Mouse (Mus musculus) common myeloid progenitor, adult 5-6 weeks (primary cell): ENCODE results near the gene Tmem181a. TPM values are rescaled to one million over a fixed set of nuclear protein-coding genes. Genes with fewer than 3 reads are reported as not detected.
A peak's percentile ranks its signal among the peaks of the same experiment; 100 is the strongest.
"Not testable (repeated sequence)": the region's sequence is repeated elsewhere in the genome, so short reads cannot be mapped to it uniquely, and the experiment has no call there.

Source experiments
- ATAC-seq: replicated peaks from 2 replicates; pipeline ENCODE4 v1.8.0; 2016; ENCODE audit warnings: low read depth, mild to moderate bottlenecking, moderate TSS enrichment, inconsistent platforms; ENCODE audit not compliant: poor library complexity, severe bottlenecking
- total RNA-seq: library from RNA; stranded (forward); fragments of 200-1000, 187-1606 nt; gene quantifications from 2 replicates; pipeline ENCODE4 v1.2.3, GENCODE M21; 2017

Gene Tmem181a
- total RNA-seq, result 7.0 and 8.4 TPM in 2 replicates

DNA sequence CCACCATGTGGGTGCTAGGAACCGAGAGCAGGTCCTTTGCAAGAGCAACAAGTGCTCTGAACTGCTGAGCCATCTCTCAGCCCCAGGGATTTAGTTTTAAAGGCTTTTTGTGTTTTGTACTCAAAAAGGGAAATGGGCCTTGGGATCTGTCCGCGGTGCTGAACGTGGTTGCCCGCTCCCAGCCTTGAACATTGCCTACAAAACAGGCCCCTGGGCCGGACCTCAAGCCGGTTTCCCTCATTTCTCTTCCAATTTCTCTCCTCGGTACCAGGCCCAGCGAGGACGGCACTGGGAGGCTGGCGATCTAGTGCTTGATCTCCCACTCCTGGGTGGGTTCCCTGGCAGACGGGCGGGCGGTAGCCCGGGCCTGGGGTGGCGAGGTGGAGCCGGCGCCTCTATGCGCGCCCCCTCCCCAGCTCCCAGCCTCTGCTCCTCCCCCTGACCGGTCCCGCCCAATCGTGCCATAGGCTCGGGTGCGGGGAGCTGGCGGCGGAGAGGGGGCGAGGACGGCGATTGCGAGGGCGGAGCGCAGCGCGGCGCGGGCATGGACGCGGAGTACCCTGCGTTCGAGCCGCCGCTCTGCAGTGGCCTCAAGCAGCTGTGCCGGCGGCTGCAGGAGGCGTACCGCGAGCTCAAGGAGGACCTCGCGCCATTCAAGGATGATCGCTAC lies at the start of gene Tmem181a:
Gene Tmem181a (plus strand): TSS at position 461 of the 670 bp plus-strand sequence.
- ATAC-seq, result peak; percentile 84

DNA sequence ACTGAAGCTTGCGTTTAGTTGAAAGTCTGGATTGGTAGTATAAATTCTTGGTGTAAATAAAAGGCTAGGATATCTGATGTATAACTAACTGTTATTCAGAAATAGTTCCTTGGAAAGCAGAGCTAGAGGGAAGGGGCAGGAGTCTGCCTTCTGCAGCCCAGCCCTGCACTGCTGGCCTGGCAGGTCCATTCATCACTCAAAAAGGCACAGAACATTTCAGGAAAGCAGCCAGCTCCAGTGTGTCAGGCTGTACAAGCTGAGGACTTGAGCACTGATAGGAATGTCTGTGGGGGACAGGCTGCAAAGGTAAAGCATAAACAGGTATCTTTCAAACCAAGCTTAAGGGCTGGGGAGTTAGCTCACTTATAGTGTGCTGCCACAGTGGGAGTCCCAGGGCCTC lies 44.9 kb upstream of the Tmem181a start:
- no peak for ATAC-seq

DNA sequence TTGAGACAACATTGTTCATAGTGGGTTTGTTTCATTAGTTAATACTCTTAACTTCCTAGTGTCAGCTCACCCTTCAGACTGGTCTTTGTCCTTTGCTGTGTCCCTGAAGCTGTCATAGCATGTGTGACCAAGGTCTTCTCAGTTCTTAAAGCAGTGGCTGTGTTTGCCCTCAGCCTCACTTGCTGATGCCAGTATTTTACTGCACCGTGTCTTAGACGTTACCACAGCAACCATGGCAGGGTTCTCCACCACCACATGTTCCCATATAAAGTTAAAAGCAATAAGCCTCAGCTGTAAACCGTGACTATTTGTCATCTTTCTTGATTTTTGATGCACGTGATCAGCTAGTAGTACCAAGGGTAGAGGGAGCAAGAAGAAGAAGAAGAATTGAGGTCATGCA lies 41.0 kb upstream of the Tmem181a start:
- no peak for ATAC-seq

DNA sequence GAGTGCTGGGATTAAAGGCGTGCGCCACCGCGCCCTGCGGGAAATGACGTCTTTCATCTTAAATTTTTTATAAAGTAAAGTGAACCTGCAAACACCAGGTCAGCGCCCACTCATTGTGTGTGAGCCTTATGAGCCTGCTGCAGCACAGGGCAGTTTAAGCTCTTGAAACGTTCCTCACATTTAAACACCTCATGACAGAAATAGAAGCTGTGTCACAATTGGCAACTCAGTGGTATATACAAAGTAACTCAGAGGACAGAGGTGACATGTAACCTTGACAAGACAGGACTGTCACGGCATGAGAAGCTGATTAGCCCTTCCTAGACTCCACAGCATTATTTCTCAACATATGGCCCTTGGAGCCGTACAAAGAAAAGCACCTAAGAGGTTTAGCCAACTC lies 40.1 kb upstream of the Tmem181a start:
- no peak for ATAC-seq

DNA sequence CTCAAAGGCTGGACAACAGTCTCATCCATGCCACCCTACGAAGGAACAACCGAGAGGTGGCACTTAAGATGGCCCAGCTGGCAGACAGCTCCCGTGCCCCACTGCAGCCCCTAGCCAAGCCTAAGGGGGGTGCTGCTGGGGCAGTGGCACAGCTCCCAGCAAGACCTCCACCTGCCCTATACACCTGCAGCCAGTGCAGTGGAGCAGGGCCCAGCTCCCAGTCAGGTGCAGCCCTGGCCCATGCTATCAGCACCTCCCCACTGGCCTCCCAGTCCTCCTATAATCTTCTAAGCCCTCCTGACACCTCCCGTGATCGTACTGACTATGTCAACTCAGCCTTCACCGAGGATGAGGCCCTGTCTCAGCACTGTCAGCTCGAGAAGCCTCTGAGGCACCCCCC lies 24.0 kb upstream of the Tmem181a start:
- ATAC-seq, result not testable (repeated sequence)

DNA sequence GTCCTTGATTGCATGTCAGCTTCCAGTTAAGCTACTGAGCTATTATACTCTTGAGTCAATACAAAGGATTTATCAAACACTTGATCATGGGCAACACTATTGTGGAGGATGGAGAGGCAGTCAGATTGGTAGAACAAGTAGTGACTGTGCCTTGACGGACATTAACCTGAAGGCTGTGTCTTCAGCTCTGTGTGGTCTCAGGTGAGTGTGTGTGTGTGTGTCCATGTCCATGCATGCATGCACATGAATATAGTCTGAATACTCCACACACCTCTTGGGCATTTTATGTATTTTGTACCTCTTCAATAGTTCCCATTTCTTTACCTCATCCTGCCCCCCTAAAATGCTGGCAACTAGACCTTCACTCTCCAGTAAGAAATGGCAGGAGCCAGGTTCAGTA lies 5.4 kb upstream of the Tmem181a start:
- ATAC-seq, result not testable (repeated sequence)

DNA sequence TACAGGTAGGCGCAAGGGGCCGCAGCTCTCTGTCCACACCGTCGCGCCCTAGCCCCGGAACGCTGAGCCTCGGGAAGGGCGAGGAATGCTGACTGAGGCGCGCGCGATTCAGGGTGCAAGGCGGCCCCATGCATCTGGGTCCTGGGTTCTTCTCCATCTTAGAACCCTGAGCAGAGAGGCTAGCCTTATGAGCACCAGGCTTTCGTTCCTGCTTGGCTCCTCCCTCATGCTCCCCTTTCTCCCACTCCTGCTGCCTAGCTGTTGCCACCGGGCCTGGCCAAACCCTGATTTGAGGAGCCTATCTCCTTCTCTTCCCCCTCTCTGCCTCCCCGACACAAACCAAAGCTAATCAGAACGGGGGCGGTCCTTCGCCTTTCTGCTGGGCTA lies 403 bp downstream of the Tmem181a start:
- ATAC-seq, result not testable (repeated sequence)

DNA sequence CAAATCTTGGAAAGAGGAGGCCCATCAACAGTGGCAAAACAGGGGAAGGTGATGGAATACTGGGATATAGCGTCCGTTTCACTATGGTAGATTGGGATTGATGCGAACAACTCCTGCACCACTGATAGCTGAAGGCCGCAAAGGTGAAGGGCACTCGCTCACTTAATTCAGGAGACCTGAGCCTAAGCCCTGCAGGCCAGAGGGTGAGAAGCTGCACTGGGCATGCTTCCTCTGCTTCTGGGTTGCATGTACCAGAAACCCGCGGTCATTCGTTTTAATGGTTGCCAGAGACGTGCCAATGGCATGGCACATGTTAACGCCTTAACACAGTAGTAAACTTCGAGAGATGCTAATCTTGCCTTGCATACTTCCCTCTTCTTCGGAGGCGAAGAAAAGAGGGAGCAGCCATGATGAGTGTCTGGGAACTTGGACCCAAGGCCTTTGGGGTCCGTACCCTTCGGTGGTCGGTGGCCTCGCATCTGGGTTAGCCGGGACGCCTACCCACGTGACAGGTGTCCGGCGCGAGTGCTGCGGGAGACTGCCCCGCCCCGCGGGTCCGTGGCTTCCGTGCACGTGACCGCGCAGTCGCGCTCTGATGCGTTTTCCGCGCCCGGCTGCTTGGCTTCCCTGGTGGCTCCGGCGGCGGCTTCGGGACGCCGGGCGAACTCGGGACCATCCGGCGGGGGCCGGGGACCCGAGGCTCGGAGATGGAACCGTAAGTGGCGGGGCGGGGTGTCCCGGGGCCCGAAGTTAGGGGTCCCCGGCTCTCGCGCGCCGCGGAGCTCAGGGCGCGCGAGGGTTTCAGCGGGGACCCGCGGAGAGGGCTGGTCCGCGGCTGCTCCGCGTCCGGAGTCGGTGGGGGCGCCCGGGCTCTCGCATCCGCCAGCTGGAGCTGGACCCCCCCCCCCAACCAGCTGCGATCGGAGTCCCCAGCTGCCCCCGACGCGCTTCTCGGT lies 13.5 kb downstream of the Tmem181a start:
- peak; percentile 57 for ATAC-seq

DNA sequence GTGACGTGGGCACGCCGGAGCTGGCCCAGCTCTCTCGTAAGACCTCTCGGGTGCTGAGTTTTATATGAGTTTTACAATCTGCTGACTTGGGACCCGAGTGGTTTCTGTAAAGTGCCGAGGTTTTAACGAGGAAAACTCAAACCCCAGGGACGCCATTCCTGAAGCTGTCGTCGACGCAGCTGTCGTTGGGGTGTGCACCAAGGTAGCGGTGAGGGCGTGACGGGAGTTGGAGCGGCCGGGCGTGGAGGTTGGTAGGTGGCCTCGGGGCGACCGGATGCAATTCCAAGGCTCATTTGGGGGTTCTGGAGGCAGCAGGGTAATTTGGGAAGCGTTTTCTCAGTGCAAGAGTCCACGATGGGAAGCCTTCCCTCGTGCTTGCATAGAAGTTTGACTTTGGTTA lies 14.2 kb downstream of the Tmem181a start:
- not testable (repeated sequence) for ATAC-seq

DNA sequence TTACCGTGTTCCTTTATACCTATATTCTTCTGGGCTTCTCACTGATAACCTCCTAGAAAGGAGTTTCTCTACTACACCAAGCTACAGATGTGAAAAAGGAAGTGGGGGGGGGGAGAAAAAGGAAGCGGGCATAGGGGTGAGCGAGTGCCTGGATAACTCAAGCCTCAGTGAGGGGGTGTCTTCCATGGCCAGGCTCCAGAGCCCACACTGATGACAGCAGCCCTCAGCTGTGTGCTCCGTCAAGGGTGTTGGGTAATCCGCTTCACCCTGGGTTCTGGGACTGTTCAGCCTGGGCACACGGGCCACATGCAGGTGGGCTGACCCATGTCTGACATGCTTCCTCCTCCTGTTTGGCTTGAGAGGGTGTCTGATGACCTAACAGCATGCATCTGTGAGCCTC lies 15.3 kb downstream of the Tmem181a start:
- peak; percentile 77 for ATAC-seq

DNA sequence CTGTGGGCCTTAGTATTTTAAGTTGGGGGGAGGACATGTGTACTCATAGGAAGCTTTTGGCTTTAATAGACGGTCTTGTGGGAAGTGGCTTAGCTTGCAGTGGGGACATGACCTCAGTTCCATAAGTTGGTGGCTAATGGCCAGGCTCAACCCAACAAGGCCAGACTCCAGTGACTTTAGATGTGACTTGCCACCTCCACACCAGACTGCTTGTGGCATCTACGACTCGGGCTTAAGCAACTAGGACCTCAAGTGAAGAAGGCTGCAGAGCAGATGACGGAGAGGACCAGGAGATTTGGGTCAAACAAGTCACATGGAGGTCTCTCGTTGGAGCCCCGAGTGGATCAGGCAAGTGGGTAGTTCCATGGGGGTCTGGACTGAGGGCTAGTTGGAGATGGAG lies 18.0 kb downstream of the Tmem181a start:
- not testable (repeated sequence) for ATAC-seq

DNA sequence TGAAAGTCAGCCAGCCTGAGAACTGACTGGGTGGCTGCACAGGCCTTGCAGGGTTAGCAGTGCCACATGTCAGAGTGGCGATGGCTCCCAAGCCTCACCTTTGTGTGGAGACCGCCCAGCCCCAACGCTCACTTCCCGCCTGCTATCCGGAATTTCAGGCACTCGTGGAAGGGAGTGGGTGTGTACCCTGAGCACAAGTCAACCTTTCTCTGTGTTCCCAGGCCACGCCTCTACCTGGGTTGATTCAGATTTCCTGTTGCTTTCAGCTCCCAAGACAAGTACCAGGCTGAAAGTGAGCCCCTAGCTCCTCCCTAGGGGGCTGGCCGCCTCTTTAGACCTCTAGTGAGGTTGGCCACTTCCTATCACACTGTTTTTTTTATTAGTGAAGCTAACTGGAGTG lies 22.5 kb downstream of the Tmem181a start:
- peak; percentile 53 for ATAC-seq

DNA sequence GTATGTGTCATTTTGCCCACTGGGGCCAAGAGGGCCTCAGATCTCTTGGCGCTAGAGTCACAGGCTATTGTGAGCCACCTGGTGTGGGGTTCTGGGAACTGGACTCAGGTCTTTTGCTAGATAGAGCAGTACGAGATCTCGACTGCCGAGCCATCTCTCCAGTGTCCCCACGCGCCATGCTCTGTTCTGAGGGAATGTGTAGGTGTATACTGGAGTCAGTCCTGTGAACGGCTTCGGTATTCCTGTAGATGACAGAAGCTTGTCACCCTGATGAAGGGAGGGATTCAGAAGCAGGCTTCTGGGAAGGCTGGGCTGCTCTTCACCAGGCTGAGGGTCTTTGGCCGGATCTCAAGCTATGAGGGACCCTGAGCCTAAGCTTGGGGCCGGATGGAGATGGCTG lies 23.1 kb downstream of the Tmem181a start:
- not testable (repeated sequence) for ATAC-seq

DNA sequence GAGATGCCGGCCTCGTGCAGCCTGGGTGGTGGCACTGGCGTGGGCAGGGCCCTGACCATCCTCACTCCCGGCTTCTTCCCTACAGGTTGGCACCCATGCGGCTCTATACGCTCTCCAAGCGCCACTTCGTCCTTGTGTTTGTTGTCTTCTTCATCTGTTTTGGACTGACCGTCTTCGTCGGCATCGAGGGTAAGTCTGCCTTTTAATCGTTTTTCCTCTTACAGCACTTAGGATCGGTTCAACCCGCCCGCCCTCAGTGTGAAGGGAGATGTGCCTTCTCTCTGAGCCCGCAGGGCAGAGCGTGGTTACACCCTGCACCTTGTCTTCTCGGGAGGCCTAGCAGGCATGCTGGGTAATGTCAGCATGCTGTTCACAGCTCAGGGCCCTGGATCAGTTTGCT lies 23.9 kb downstream of the Tmem181a start:
- ATAC-seq, result not testable (repeated sequence)

DNA sequence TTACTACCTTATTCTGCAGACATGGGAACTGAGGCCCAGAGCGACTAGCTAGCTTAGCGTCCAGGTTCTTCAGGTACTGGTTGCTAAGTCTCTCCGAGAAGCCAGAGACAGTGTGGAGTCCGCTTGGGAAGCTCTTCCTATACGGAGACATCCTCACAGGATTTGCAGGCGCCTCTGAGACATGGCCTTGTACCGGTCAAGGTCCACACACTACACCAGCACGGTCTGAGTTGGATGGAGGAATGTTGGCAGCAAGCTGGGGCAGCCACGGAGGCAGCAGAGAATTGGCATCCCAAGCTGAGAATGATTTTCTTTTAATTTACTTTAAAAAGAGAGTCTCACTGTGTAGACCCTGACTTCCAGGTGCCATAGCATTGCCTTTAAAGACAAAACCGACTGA lies 26.5 kb downstream of the Tmem181a start:
- not testable (repeated sequence) for ATAC-seq

DNA sequence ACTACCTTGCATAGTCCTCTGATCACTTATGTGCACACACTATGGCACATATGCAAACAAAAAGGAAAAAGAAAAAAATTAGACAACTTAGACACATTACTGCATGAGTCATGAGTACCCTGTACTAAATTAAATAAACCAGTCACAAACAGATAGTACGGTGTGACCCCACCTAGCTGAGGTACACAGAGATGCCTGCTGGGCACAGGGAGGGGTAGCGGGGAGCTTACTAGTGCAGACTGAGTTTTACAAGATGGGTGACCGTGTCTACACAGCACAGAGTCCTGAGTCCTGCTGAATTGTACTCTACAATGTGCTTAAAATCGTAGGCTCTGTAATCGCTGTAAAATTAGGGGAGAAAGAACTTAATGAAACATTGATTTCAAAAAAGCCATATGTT lies 29.5 kb downstream of the Tmem181a start:
- ATAC-seq, result not testable (repeated sequence)

DNA sequence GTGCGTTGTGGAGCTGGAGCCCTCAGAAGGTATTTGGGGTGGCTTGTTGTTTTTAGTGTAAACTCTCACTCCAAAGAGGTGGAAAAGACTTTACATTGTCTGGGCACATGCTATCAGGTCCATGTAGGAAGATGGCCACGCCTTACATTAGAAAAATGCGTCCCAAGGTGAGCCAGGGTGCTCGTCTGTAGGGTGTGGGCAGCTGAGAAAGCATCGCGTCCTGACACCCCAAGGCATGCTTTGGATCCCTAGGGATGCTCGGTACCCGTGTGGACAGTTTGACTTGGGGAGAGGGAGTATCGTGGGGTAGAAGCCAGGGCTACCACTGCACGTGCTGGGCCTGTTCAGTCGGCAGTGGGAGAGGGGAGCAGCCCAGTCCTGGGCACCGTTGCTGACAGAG lies 32.4 kb downstream of the Tmem181a start:
- not testable (repeated sequence) for ATAC-seq

DNA sequence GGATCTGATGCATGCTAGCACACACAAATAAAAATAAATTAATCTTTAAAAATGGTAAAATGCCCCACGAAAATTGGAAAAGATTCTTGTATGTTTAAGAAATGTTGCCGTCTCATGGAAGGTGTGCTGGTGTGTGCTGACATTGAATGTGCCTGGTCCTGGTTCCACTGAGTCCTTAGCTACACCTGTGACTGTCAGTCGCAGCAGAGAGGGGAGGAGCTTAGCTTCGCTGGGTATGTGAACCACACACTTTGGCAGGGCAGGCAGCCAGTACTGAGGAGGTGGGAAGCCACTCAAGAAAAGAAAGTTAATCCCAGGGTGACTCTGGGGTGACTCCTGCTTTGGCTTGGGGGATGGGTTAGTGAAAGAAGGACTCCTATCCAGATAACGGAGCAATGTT lies 37.2 kb downstream of the Tmem181a start:
- not testable (repeated sequence) for ATAC-seq

DNA sequence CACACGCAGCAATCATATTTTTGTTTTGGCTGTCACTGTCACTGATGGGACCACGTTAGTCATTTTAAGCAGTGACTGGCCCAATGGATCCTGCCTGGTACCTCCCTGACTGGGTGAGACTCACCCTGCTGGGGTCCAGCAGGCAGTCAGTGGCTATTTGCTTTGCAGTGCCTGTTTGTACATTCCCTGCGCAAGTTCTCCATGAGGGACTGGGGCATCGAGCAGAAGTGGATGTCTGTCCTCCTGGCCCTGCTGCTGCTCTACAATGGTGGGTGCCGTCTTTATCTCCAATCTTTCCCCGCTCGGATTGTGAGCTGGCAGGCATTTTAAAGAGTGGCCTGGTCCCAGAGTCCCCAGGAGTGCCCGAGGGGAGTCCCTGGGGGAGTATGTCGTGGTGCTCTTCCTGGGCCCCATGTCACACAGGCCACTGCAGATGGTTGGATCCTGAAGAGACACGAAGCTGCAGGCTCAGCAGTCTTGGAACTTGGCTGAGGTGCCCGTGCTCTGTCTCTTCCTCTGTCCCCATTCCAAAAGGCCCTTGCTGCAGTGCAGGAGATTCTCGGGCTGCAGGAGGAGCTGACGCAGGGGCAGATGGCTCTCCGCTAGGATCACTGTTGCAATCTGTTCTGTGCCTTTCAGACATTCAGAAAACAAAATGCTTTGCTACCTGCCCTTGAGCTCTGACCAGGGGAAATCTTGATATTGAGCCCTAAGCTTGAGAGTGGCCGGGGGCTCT lies 40.6 kb downstream of the Tmem181a start:
- ATAC-seq, result not testable (repeated sequence)

DNA sequence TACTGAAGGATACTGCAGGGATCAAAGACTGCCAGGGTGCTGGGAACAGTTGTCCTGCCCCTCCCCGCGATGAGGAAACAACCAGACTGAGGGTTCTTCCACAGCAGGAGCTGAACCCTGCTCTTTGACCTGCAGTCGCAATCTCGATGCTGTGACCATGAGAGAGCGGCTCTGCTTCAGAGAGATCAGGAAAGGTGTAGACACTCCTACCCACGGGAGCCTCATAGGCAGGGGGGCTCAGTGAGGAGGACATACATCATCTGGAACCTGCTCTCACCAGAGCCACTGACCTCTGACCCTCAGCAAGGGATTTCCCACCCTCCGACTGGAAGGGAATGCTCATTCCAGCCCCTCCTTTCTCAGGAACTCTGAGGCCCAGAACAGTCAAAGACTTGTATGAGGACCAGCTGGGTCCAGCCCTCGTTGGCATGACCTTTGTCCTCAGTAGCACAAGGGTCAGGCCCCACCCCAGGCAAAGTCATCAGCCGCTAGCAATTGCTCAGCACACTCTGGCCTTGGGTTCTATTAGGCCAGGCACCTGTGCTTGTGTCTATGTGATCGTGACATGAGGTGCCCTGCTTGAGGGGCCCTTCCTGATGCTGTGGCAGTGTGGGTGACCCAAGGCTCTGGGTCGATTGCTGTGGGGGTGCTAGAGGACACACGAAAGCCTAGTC lies 43.7 kb downstream of the Tmem181a start:
- not testable (repeated sequence) for ATAC-seq
